Mouse (Mus musculus) cerebellum, adult 2 months (tissue): ENCODE measurements at regions not wholly inside any gene's neighbourhood (a gene's known extent, or its start where the extent isn't known, plus 50 kb on each side); places are given as distances from the start of the nearest gene placed in this dataset.

Source experiments
- CTCF ChIP-seq: fragments of 200-500 bp; IDR thresholded peaks from 2 replicates; pipeline ENCODE4 v1.5.1; 2011; ENCODE audit warnings: low read depth, mild to moderate bottlenecking, control low read depth, low read length, moderate library complexity, borderline replicate concordance; ENCODE audit not compliant: insufficient read depth
- POLR2A ChIP-seq: fragments of 200-500 bp; IDR thresholded peaks from 2 replicates; pipeline ENCODE4 v1.6.1; 2011; ENCODE audit warnings: low read length, control low read depth, borderline replicate concordance; ENCODE audit not compliant: insufficient read depth

GRCm38 (mm10) chr7:70735591-70735990 is 369.1 kb upstream of the Nr2f2 start:
- no peak for TF ChIP-seq CTCF
- TF ChIP-seq POLR2A: no peak
